Mouse (Mus musculus) yolk sac, embryonic 10.5 days (tissue): ENCODE results near the gene Vmn1r30.

Experiments used
- DNase-seq: peaks from one replicate; pipeline ENCODE4 v3.0.0-alpha.2; 2017; ENCODE audit warnings: low spot score

Vmn1r30 gene

DNA sequence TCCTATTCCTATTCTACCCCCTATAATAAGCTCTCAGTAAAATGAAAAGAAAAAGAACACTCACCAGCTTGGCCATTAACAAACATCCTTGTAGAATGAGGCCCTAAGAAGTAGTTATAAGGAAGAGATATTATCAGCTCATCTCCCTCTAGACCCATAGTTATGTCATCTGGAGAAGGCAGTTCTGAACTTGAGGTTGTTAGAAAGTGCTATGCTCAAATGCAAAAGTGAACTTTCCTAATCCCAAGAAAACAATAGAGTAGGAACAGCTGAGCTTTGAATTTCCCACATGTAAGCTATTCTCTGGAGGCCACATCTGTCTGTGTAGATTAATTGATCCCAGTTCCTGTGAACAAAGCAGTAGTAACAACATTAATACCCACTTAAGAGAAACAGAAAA, at the start of gene Vmn1r30:
TSS of gene Vmn1r30 (minus strand) at position 101 of the 400 bp plus-strand sequence.
- no peak for DNase-seq

DNA sequence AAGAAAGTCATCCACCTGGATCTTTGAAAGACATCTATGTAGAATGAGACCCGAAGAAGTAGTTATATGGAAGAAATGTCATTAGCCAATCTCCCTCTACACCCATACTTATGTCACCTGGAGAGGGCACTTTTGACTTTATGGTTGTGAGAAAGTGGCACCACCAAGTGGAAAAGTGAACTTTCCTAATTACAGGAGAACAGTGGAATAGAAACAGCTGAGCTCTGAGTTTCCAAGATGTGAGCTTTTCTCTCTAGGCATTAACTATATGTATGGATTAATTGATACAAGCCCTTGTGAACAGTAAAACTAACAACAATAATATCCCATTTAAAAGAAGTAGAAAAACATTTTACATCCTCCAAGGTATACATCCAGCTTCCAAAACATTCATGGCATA, 32.0 kb upstream of the Vmn1r30 start, which contains the start of gene Vmn1r31:
TSS of gene Vmn1r31 (minus strand) at position 101 of the 400 bp plus-strand sequence.
- DNase-seq, result no peak
